Mouse (Mus musculus) neural tube, embryonic 15.5 days (tissue): ENCODE measurements around the gene Cdh22. TPM values are rescaled to one million over a fixed set of nuclear protein-coding genes. Genes with fewer than 3 reads are reported as not detected.
A peak's percentile ranks its signal among the peaks of the same experiment; 100 is the strongest.

Experiments used
- ATAC-seq: fragments of 200-750 bp; cut with Nextera tagmentation; 2 replicates; pipeline ENCODE4 v1.8.0; 2017; ENCODE audit warnings: mild to moderate bottlenecking, moderate TSS enrichment, moderate library complexity; ENCODE audit not compliant: low FRiP score
- H3K27ac ChIP-seq: fragments of 300-500 bp; sonication (generic); replicated peaks from 2 replicates; pipeline ENCODE4 v1.5.1; 2015; ENCODE audit warnings: mild to moderate bottlenecking, inconsistent platforms
- H3K27me3 ChIP-seq: fragments of 300-500 bp; sonication (generic); replicated peaks from 2 replicates; pipeline ENCODE4 v1.6.1; 2015; ENCODE audit warnings: inconsistent platforms
- H3K36me3 ChIP-seq: fragments of 300-500 bp; sonication (generic); 2 replicates; pipeline ENCODE4 v1.6.1; 2015; ENCODE audit warnings: inconsistent platforms
- H3K4me1 ChIP-seq: fragments of 300-500 bp; sonication (generic); 2 replicates; pipeline ENCODE4 v1.6.1; 2015; ENCODE audit warnings: inconsistent platforms
- H3K4me2 ChIP-seq: fragments of 300-500 bp; sonication (generic); 2 replicates; pipeline ENCODE4 v1.6.1; 2015; ENCODE audit warnings: inconsistent platforms, mild to moderate bottlenecking, moderate library complexity
- H3K4me3 ChIP-seq: fragments of 300-500 bp; sonication (generic); replicated peaks from 2 replicates; pipeline ENCODE4 v1.5.1; 2015; ENCODE audit warnings: mild to moderate bottlenecking, inconsistent platforms
- H3K9ac ChIP-seq: fragments of 300-500 bp; sonication (generic); replicated peaks from 2 replicates; pipeline ENCODE4 v1.6.1; 2015; ENCODE audit warnings: mild to moderate bottlenecking, inconsistent platforms
- H3K9me3 ChIP-seq: fragments of 300-500 bp; sonication (generic); replicated peaks from 2 replicates; pipeline ENCODE4 v1.6.1; 2016; ENCODE audit warnings: inconsistent platforms
- WGBS: fragments of 180-500 bp; shearing (Covaris S2); methylation state at CpG from one replicate; pipeline ENCODE4 v1.1.7; 2015; ENCODE audit warnings: mixed read lengths; 5-methylcytosine and 5-hydroxymethylcytosine counted together
- polyA plus RNA-seq: library from polyadenylated mRNA; unstranded; fragments of >200 nt; fragmentation: Nextera tagmentation; extraction: Ambion mirVana; gene quantifications from 2 replicates; pipeline ENCODE4 v1.2.1, GENCODE M21; 2015

Gene Cdh22
- polyA plus RNA-seq, 1 experiment from 2014 or later, result 15.2 TPM

DNA sequence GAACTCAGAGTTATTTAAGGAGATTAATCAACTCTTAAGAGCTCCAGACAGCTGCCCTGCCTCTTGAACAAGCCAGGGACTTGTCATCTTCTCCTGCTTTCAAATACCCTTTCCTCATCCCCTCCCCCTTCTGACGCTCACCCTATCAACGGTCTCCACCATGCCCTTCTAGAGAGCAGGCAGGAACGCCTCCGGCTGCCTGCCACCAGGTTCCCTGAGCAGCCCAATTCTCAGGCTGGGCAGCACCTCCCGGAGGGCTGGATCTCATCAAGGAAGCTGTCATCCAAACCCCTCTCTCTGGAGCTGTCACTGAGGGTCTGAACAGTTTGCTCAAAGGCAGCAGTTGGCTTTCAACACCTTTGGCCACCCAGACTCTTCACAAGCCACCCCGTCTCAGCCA lies 133.9 kb downstream of the Cdh22 start:
- Histone ChIP-seq H3K36me3 (no peaks in the 10 kb centered on the region), H3K27me3 (peaks cover 49% of the 10 kb centered on the region), H3K27ac (no peak overlapping the region), H3K9ac (no peak overlapping the region), H3K4me1 (peaks cover 24% of the 10 kb centered on the region), H3K9me3 (no peaks in the 10 kb centered on the region), H3K4me3 (no peak overlapping the region), H3K4me2 (no peak overlapping the region)
- no peak for ATAC-seq
- 15% methylated on average over 6 of the region's 6 CpGs for WGBS

GRCm38 (mm10) chr2:165098861-165099260 lies 135.8 kb downstream of the Cdh22 start:
- Histone ChIP-seq H3K27ac (no peak overlapping the region), H3K4me2 (no peak overlapping the region), H3K4me3 (no peak overlapping the region), H3K9ac (no peak overlapping the region), H3K4me1 (peaks cover 28% of the 10 kb centered on the region), H3K27me3 (peaks cover 48% of the 10 kb centered on the region), H3K9me3 (no peaks in the 10 kb centered on the region), H3K36me3 (no peaks in the 10 kb centered on the region)
- 85% methylated on average over 3 of the region's 3 CpGs for whole genome bisulfite sequencing
- no peak for ATAC-seq

DNA sequence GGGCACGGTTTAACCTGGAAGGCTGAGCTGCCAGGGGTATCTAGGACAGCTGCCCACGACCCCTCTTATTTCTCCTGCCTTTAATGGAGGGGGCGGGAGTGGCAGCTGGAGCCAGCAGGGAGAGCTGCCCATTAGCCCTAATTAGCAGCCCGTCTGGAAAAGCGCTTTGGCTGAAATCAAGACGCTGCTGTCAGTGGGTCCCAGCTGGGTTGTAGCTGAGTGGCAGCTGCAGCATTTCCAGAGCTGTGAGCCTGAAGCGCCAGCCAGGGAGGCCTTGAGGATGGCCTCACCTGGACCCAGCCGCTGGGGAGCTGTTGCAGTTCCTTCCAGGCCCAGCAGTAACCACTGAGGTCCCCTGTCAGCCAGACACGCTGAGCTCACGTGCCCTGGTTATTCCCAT lies 138.3 kb downstream of the Cdh22 start:
- Histone ChIP-seq H3K27me3 (peaks cover 32% of the 10 kb centered on the region), H3K4me2 (no peak overlapping the region), H3K4me1 (peaks cover 25% of the 10 kb centered on the region), H3K9ac (no peak overlapping the region), H3K27ac (no peak overlapping the region), H3K4me3 (no peak overlapping the region), H3K9me3 (no peaks in the 10 kb centered on the region), H3K36me3 (no peaks in the 10 kb centered on the region)
- WGBS, result 8% methylated on average over 10 of the region's 10 CpGs
- ATAC-seq, result no peak

DNA sequence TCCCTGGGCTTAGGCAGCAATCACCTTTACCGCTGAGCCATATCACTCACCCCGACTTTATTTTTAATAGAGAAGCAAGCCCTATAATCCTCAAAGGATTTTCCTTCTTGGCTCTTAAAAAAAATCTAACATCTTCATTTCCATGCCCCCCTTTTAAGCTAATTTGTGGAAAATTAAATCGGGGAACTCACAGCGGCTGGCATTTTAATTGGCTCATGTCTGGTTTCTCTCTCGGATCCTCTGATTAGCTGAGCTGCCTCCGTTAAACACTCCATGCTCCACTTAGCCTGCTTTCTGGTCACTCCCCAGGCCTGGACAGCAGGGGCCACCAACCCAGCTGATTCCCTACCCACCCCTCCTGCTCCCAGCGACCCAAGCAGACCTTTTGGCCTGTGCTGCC lies 142.3 kb downstream of the Cdh22 start:
- no peaks in the 10 kb centered on the region for H3K9me3 ChIP-seq
- peaks cover 13% of the 10 kb centered on the region; the same call in 1 of the 2 replicates for H3K27me3 ChIP-seq
- 64% methylated on average over 7 of the region's 7 CpGs for WGBS
- no peak for ATAC-seq
- no peak overlapping the region for H3K4me2 ChIP-seq
- H3K27ac ChIP-seq, result no peak overlapping the region
- no peak overlapping the region for H3K9ac ChIP-seq
- peaks cover 32% of the 10 kb centered on the region for H3K4me1 ChIP-seq
- no peaks in the 10 kb centered on the region for H3K36me3 ChIP-seq
- no peak overlapping the region for H3K4me3 ChIP-seq

GRCm38 (mm10) chr2:165091433-165091965 lies 143.2 kb downstream of the Cdh22 start:
- WGBS, result 72% methylated on average over 8 of the region's 8 CpGs
- Histone ChIP-seq H3K4me2 (no peak overlapping the region), H3K9me3 (no peaks in the 10 kb centered on the region), H3K4me1 (peaks cover 29% of the 10 kb centered on the region), H3K27ac (no peak overlapping the region), H3K27me3 (0 out of 2 replicates have a peak, but pooled peaks cover 7% of the 10 kb centered on the region), H3K4me3 (no peak overlapping the region), H3K36me3 (no peaks in the 10 kb centered on the region), H3K9ac (no peak overlapping the region)
- no peak for ATAC-seq

DNA sequence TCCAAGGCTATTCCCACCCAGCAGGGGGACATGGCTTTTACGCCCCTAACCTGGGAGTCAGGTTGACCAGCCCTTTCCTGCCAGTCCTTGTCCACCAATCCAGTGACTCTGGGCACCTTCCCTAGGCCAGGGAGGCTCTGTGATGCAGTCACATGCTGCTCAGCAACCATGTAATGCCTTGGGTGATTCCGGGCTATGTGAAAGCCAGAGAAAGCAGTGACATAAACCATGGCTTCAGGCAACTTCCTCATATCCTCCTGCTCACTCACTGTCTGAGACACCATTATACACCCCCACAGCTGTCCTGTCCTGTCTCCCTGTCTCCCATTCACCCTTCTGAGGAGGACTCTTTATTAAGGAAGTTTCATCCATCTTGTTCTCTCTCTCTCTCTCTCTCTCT lies 144.0 kb downstream of the Cdh22 start, which contains the start of gene 1700025C18Rik:
Gene 1700025C18Rik, minus strand, starts transcription at position 101 of the 400 bp plus-strand sequence.
- Histone ChIP-seq H3K4me3 (no peak within 1 kb of the TSS), H3K4me2 (no peak within 1 kb of the TSS), H3K27me3 (0 out of 2 replicates have a peak, but pooled peaks cover 3% of the 10 kb centered on the region), H3K4me1 (peaks cover 23% of the 10 kb centered on the region), H3K36me3 (no peaks in the 10 kb centered on the region), H3K27ac (0 out of 2 replicates have a peak within 1 kb of the TSS, but pooled peaks have one; percentile 33), H3K9ac (no peak within 1 kb of the TSS), H3K9me3 (no peaks in the 10 kb centered on the region)
- no peak for ATAC-seq
- WGBS, result 69% methylated on average over 2 of the region's 2 CpGs

DNA sequence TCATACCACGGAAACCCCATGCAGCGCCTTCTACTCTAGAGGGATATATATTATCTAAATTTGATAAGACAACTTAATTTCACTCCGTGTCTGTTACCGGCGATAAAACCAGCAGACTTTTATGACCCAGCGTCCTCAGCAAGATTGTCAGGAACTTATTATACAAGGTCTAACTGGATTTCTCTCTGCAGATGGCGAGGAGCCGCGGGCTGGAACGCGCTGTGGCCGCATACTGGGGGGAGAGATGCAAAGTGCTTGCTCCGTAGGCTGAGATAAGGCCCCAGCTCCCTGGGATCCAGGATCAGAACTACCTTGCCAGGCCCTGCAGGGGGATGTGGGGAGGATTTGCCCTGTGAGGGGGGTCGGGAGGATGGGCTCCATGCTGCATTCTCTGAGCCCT lies 145.2 kb downstream of the Cdh22 start:
- Histone ChIP-seq H3K4me3 (no peak overlapping the region), H3K4me1 (peaks cover 17% of the 10 kb centered on the region), H3K36me3 (no peaks in the 10 kb centered on the region), H3K27ac (0 out of 2 replicates have a peak overlapping the region, but pooled peaks have one; percentile 33), H3K4me2 (no peak overlapping the region), H3K9ac (no peak overlapping the region), H3K27me3 (no peaks in the 10 kb centered on the region; the same call in 1 of the 2 replicates), H3K9me3 (no peaks in the 10 kb centered on the region)
- ATAC-seq, result no peak
- 21% methylated on average over 14 of the region's 14 CpGs for WGBS

DNA sequence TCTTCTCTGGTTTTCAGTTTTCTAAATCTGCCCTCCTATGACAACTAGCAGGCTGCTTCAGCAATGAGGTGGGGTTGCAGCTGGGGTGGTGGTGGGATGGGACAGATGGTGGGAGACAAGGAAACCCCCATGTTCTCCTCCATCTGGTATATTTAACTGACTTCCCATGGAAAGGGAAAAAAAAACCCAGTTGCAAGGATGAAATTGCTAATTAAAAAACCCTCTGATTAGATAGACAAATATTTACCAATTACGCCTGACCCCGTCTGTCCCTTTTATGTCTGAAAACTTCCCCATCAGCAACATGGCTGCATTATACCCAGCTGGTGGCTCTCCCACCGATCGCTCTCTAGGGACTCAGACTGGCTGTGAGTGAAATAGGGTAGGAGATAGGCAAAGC lies 148.0 kb downstream of the Cdh22 start:
- no peaks in the 10 kb centered on the region for H3K9me3 ChIP-seq
- H3K4me2 ChIP-seq, result no peak overlapping the region
- H3K27ac ChIP-seq, result no peak overlapping the region
- H3K27me3 ChIP-seq, result no peaks in the 10 kb centered on the region; the same call in 1 of the 2 replicates
- no peak overlapping the region for H3K9ac ChIP-seq
- 74% methylated on average over 4 of the region's 4 CpGs for WGBS
- no peak overlapping the region for H3K4me3 ChIP-seq
- peaks cover 13% of the 10 kb centered on the region; the same call in 1 of the 2 replicates for H3K4me1 ChIP-seq
- no peak for ATAC-seq
- no peaks in the 10 kb centered on the region for H3K36me3 ChIP-seq

- H3K9me3 ChIP-seq, result no peaks in the 10 kb centered on the region
- H3K4me3 ChIP-seq, result no peak overlapping the region
- H3K9ac ChIP-seq, result no peak overlapping the region
- peaks cover 32% of the 10 kb centered on the region for H3K4me1 ChIP-seq
- H3K27me3 ChIP-seq, result peaks cover 47% of the 10 kb centered on the region
- H3K27ac ChIP-seq, result no peak overlapping the region
- ATAC-seq, result no peak
- no peak overlapping the region for H3K4me2 ChIP-seq
- no peaks in the 10 kb centered on the region for H3K36me3 ChIP-seq
- WGBS, result 53% methylated on average over 7 of the region's 7 CpGs
Observed at GRCm38 (mm10) chr2:165081257-165081656, 153.4 kb downstream of the Cdh22 start.

DNA sequence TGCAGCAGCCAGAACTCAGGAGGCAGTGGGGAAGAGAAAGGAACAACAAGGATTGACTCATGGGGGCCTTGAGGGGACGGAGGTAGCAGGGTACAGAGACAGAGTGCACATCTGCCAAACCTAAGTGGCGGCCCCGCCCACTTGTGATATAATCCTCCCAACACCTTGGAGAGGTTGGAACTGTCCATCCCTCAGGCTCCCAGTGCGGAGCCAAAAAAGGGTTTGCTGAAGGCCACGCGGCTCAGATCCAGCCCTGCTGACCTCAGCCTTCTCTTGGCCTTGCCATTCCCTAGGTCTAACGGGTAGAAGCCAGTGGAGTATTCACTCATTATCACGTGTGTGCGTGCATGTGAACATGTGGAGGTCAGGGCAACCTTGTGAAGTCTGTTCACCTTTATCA lies 154.0 kb downstream of the Cdh22 start:
- Histone ChIP-seq H3K4me2 (no peak overlapping the region), H3K4me1 (peaks cover 37% of the 10 kb centered on the region), H3K9me3 (no peaks in the 10 kb centered on the region), H3K36me3 (no peaks in the 10 kb centered on the region), H3K9ac (no peak overlapping the region), H3K27me3 (peaks cover 53% of the 10 kb centered on the region), H3K27ac (no peak overlapping the region), H3K4me3 (no peak overlapping the region)
- 37% methylated on average over 9 of the region's 9 CpGs for WGBS
- ATAC-seq, result no peak

- Histone ChIP-seq H3K4me2 (no peak overlapping the region), H3K36me3 (no peaks in the 10 kb centered on the region), H3K27me3 (peaks cover 66% of the 10 kb centered on the region), H3K27ac (no peak overlapping the region), H3K9me3 (no peaks in the 10 kb centered on the region), H3K9ac (no peak overlapping the region), H3K4me1 (peaks cover 48% of the 10 kb centered on the region), H3K4me3 (no peak overlapping the region)
- WGBS, result 21% methylated on average over 10 of the region's 10 CpGs
- no peak for ATAC-seq
Observed at GRCm38 (mm10) chr2:165078605-165079004, 156.0 kb downstream of the Cdh22 start.

- Histone ChIP-seq H3K36me3 (no peaks in the 10 kb centered on the region), H3K9ac (no peak overlapping the region), H3K4me1 (peaks cover 53% of the 10 kb centered on the region), H3K27ac (no peak overlapping the region), H3K4me3 (no peak overlapping the region), H3K4me2 (no peak overlapping the region), H3K9me3 (no peaks in the 10 kb centered on the region), H3K27me3 (peaks cover 71% of the 10 kb centered on the region)
- ATAC-seq, result no peak
- WGBS, result 62% methylated on average over 8 of the region's 8 CpGs
Observed at GRCm38 (mm10) chr2:165078045-165078444, 156.6 kb downstream of the Cdh22 start.
